Mouse (Mus musculus) liver, adult 2 months (tissue): Measurements from ENCODE around the gene Zbtb24.
"Not testable (repeated sequence)": the region's sequence is repeated elsewhere in the genome, so short reads cannot be mapped to it uniquely, and the experiment has no call there.

Source experiments
- CTCF ChIP-seq: fragments of 200-500 bp; IDR thresholded peaks from 2 replicates; pipeline ENCODE4 v1.5.1; 2011; ENCODE audit warnings: low read depth, low read length, control low read depth
- POLR2A ChIP-seq: fragments of 200-500 bp; IDR thresholded peaks from 2 replicates; pipeline ENCODE4 v1.6.1; 2011; ENCODE audit warnings: low read length, control low read depth; ENCODE audit not compliant: insufficient read depth; ENCODE audit errors: extremely low read depth

DNA sequence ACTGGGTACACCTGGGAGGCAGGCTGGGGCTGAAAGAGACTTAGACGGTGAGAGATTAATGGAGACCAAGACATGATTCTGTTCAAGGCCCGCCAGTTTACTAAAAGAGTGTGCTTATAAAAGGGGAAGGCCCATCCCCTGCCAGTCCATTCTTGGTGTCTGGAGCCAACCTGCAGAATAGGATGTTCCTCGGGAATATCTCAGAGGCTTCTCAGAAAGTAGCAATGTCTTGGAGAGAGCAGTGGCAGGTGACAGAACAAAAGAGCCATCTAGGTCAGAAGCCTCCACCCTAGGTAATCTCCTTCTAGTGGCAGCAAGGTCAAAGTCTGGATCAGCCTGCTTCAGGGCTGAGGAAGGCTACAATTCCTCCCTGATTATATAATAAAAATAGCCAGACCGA, 40.0 kb upstream of the Zbtb24 start:
- TF ChIP-seq CTCF, POLR2A: not testable (repeated sequence)
